Mouse (Mus musculus) small intestine, adult 2 months (tissue): ENCODE measurements around the gene Tipin.

Experiments
- CTCF ChIP-seq: fragments of 200-500 bp; IDR thresholded peaks from 2 replicates; pipeline ENCODE4 v1.5.1; 2012; ENCODE audit warnings: low read depth, mild to moderate bottlenecking, control low read depth, inconsistent platforms, low read length, moderate library complexity, mixed read lengths; ENCODE audit not compliant: insufficient replicate concordance, insufficient read length; ENCODE audit errors: extremely low read depth
- POLR2A ChIP-seq: fragments of 200-500 bp; IDR thresholded peaks from 2 replicates; pipeline ENCODE4 v1.6.1; 2012; ENCODE audit warnings: low read depth, mild to moderate bottlenecking, control low read depth, inconsistent platforms, low read length, moderate library complexity

GRCm38 (mm10) chr9:64236056-64236455 lies 45.3 kb upstream of the Tipin start:
- TF ChIP-seq POLR2A (no peak), CTCF (no peak)
